Mouse (Mus musculus) C2C12 (cell line): ENCODE data around the gene Mink1.

Source experiments
- CEBPB ChIP-seq: IDR thresholded peaks from one replicate; pipeline ENCODE4 v1.6.1; 2011; ENCODE audit warnings: low read depth, mild to moderate bottlenecking, control low read depth, moderate library complexity
- CTCF ChIP-seq: IDR thresholded peaks from one replicate; pipeline ENCODE4 v1.5.1; 2011; ENCODE audit not compliant: control insufficient read depth, insufficient read depth, insufficient read length
- MAX ChIP-seq: IDR thresholded peaks from one replicate; pipeline ENCODE4 v1.6.1; 2011; ENCODE audit warnings: mild to moderate bottlenecking, control low read depth
- MYOG ChIP-seq: IDR thresholded peaks from one replicate; pipeline ENCODE4 v1.6.1; 2011; ENCODE audit not compliant: control insufficient read depth, insufficient read length; ENCODE audit errors: extremely low read depth
- USF1 ChIP-seq: IDR thresholded peaks from one replicate; pipeline ENCODE4 v1.6.1; 2011; ENCODE audit warnings: low read depth, mild to moderate bottlenecking, control low read depth, moderate library complexity

DNA sequence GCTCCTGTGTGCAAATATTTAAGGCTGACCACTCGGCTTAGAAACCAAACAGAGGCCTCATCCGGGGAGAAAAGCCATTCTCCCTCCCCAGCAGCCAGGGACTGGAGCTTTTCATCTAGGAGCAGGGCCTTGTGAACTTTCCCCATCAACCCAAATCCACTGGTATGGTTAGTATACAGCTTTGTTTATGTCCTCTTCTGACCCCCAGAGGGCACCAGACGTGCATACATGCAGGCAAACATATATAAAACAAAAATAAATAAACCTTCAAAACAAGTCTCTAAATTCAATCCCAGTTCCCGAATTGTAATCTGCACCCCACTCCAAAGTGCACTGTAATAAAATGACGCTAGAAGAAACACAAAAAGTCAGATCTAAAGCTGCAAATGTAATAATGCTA is 66.9 kb downstream of the Mink1 start:
- TF ChIP-seq CTCF (peak; percentile 18), MAX (no peak), MYOG (no peak), CEBPB (no peak), USF1 (no peak)
